Mouse (Mus musculus): ENCODE data around the gene Panx2. TPM values are rescaled to one million over a fixed set of nuclear protein-coding genes. Genes with fewer than 3 reads are reported as not detected.
A peak's percentile ranks its signal among the peaks of the same experiment; 100 is the strongest.

Panx2 gene
- total RNA-seq (2014; rRNA removed; ENCODE audit: low replicate concordance) (0.70 TPM in 1 of 2 replicates, not detected in the other), polyA plus RNA-seq (2015; fragmentation: Nextera tagmentation; extraction: Ambion mirVana) (0.93 and 1.0 TPM in 2 replicates)

DNA sequence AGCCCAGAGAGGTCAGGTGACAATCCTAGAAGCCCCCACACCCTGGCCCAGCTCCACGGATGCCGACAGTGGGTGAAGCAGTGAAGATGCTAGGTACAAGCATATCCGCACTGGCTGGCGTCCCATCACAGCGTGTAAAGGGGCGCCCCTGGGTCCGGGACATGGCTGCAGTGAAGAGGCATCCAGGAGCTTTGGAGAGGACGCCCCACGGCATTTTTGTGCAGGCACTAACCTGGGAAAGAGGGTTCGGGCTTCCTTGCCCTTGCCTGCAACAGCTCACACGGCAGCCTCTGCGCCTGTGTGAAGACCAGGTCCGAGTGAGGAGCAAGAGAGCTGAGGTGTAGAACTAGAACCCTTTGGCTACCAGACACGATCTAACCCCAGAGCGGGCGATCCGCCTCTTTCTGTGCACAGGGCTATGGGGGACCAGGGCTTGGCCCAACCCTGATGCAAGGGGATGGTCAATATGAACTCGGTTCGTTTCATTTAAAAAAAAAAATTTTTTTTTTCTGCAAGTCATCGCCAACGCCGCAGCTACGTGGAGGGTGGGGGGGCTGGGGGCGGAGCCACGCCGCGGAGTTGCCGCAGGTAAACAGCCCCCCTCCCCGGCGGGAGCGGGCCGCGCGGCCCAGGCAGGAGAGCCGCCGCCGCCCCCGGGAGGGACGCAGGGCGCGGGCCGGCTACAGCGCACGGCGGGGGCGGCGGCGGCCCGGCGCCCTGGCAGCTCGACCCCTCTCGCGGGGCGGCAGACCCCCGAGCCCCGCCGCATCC is at the start of gene Panx2:
TSS of gene Panx2 (plus strand) at position 574 of the 771 bp plus-strand sequence.
- H3K36me3 ChIP-seq (replicated peaks; ENCODE audit: control insufficient read depth, insufficient read depth, low read length), result peaks cover 9% of the 10 kb centered on the region
- H3K27ac ChIP-seq (ENCODE audit: low read depth), result no peak within 1 kb of the TSS
- under 1% methylated on average over 56 of the region's 57 CpGs for WGBS
- peak within 1 kb of the TSS; percentile 99 for H3K4me2 ChIP-seq (ENCODE audit: low read depth, low read length)
- DNase-seq (ENCODE audit: low spot score), result no peak
- H3K9me3 ChIP-seq (replicated peaks; ENCODE audit: control insufficient read depth, low read length), result no peaks in the 10 kb centered on the region
- H3K27me3 ChIP-seq (ENCODE audit: control insufficient read depth, insufficient read depth, low read length), result peaks cover 27% of the 10 kb centered on the region
- peak within 1 kb of the TSS; percentile 66 for H3K9ac ChIP-seq (replicated peaks; ENCODE audit: low read depth, low read length)
- 0 out of 2 replicates have a peak, but pooled peaks have one; percentile 18 for ATAC-seq (ENCODE audit: insufficient read depth, low read depth)
- no peak for TF ChIP-seq EP300 (IDR thresholded peaks at IDR 0.05; ENCODE audit: low read depth)
- no peak for TF ChIP-seq CTCF (IDR thresholded peaks at IDR 0.05; ENCODE audit: low read depth)
- H3K4me1 ChIP-seq (ENCODE audit: control insufficient read depth, insufficient read depth), result peaks cover 4% of the 10 kb centered on the region; the same call in 1 of the 2 replicates
- peak within 1 kb of the TSS; percentile 68 for H3K4me3 ChIP-seq (ENCODE audit: low read depth, low read length)

DNA sequence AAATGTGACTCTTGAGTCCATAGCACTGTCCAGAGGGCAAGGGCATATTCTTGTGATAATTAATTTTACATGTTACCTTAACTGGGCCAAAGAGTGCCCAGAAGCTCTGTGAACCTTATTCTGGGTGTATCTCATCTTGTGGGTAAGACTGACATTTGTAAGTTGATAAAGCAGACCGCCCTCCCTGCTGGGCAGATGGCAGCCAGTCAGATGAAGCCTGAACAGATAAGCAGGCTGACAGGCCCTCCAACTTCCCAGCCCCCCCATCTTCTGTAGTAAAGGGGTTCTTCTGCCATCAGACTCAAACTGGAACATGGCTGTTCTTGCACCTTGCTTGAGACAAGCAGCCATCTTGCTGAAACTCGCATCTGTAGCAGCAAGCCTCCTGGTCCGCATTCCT is 42.8 kb upstream of the Panx2 start:
- no peak for ATAC-seq (ENCODE audit: insufficient read depth, low read depth)
- Histone ChIP-seq H3K4me1 (ENCODE audit: control insufficient read depth, insufficient read depth) (peaks cover 9% of the 10 kb centered on the region), H3K27me3 (ENCODE audit: control insufficient read depth, insufficient read depth, low read length) (no peaks in the 10 kb centered on the region), H3K9me3 (replicated peaks; ENCODE audit: control insufficient read depth, low read length) (no peaks in the 10 kb centered on the region), H3K4me2 (ENCODE audit: low read depth, low read length) (no peak overlapping the region), H3K36me3 (replicated peaks; ENCODE audit: control insufficient read depth, insufficient read depth, low read length) (no peaks in the 10 kb centered on the region), H3K9ac (replicated peaks; ENCODE audit: low read depth, low read length) (no peak overlapping the region), H3K27ac (ENCODE audit: low read depth) (no peak overlapping the region), H3K4me3 (ENCODE audit: low read depth, low read length) (no peak overlapping the region)
- DNase-seq (ENCODE audit: low spot score), result no peak
- 72% methylated on average over 3 of the region's 3 CpGs for WGBS
- no peak for TF ChIP-seq EP300 (IDR thresholded peaks at IDR 0.05; ENCODE audit: low read depth)
- no peak for TF ChIP-seq CTCF (IDR thresholded peaks at IDR 0.05; ENCODE audit: low read depth)

DNA sequence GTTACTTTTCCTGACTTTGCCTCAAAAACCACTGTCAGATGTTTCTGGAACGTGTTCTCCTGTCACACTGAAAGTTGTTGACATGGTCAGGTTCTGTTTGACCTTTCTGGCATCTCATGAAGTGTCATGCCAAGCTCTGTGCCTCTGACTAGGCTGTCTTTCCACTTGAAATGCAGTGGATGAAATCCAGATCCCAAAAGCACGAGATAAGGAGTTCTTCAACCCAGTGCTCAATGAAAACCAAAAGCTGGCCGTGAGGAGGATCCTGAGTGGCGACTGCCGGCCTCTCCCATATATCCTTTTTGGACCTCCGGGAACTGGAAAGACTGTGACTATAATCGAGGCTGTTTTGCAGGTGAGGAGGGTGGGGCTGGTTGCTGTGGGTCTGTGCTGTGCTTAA is 39.4 kb upstream of the Panx2 start:
- Histone ChIP-seq H3K36me3 (replicated peaks; ENCODE audit: control insufficient read depth, insufficient read depth, low read length) (peaks cover 21% of the 10 kb centered on the region), H3K27ac (ENCODE audit: low read depth) (peak overlapping the region; percentile 90), H3K9ac (replicated peaks; ENCODE audit: low read depth, low read length) (peak overlapping the region; percentile 45), H3K27me3 (ENCODE audit: control insufficient read depth, insufficient read depth, low read length) (no peaks in the 10 kb centered on the region), H3K4me3 (ENCODE audit: low read depth, low read length) (peak overlapping the region; percentile 36), H3K9me3 (replicated peaks; ENCODE audit: control insufficient read depth, low read length) (no peaks in the 10 kb centered on the region), H3K4me1 (ENCODE audit: control insufficient read depth, insufficient read depth) (peaks cover 18% of the 10 kb centered on the region), H3K4me2 (ENCODE audit: low read depth, low read length) (peak overlapping the region; percentile 61)
- 7% methylated on average over 7 of the region's 7 CpGs for WGBS
- no peak for TF ChIP-seq CTCF (IDR thresholded peaks at IDR 0.05; ENCODE audit: low read depth)
- TF ChIP-seq EP300 (IDR thresholded peaks at IDR 0.05; ENCODE audit: low read depth), result peak; percentile 97
- peak; percentile 86 for DNase-seq (ENCODE audit: low spot score)
- peak; percentile 94 for ATAC-seq (ENCODE audit: insufficient read depth, low read depth)

GRCm38 (mm10) chr15:89020492-89020891 is 39.0 kb upstream of the Panx2 start:
- Histone ChIP-seq H3K9me3 (replicated peaks; ENCODE audit: control insufficient read depth, low read length) (no peaks in the 10 kb centered on the region), H3K36me3 (replicated peaks; ENCODE audit: control insufficient read depth, insufficient read depth, low read length) (peaks cover 25% of the 10 kb centered on the region), H3K4me1 (ENCODE audit: control insufficient read depth, insufficient read depth) (peaks cover 18% of the 10 kb centered on the region), H3K27me3 (ENCODE audit: control insufficient read depth, insufficient read depth, low read length) (no peaks in the 10 kb centered on the region), H3K9ac (replicated peaks; ENCODE audit: low read depth, low read length) (peak overlapping the region; percentile 45), H3K4me2 (ENCODE audit: low read depth, low read length) (peak overlapping the region; percentile 61), H3K27ac (ENCODE audit: low read depth) (peak overlapping the region; percentile 90), H3K4me3 (ENCODE audit: low read depth, low read length) (peak overlapping the region; percentile 36)
- WGBS, result 30% methylated on average over 7 of the region's 7 CpGs
- peak; percentile 69 for ATAC-seq (ENCODE audit: insufficient read depth, low read depth)
- DNase-seq (ENCODE audit: low spot score), result peak; percentile 18
- TF ChIP-seq CTCF (IDR thresholded peaks at IDR 0.05; ENCODE audit: low read depth), result no peak
- TF ChIP-seq EP300 (IDR thresholded peaks at IDR 0.05; ENCODE audit: low read depth), result no peak

- Histone ChIP-seq H3K27me3 (ENCODE audit: control insufficient read depth, insufficient read depth, low read length) (no peaks in the 10 kb centered on the region), H3K4me1 (ENCODE audit: control insufficient read depth, insufficient read depth) (no peaks in the 10 kb centered on the region), H3K36me3 (replicated peaks; ENCODE audit: control insufficient read depth, insufficient read depth, low read length) (peaks cover 10% of the 10 kb centered on the region), H3K4me3 (ENCODE audit: low read depth, low read length) (no peak overlapping the region), H3K27ac (ENCODE audit: low read depth) (no peak overlapping the region), H3K4me2 (ENCODE audit: low read depth, low read length) (no peak overlapping the region), H3K9ac (replicated peaks; ENCODE audit: low read depth, low read length) (no peak overlapping the region), H3K9me3 (replicated peaks; ENCODE audit: control insufficient read depth, low read length) (peaks cover 7% of the 10 kb centered on the region; the same call in 1 of the 2 replicates)
- ATAC-seq (ENCODE audit: insufficient read depth, low read depth), result no peak
- TF ChIP-seq CTCF (IDR thresholded peaks at IDR 0.05; ENCODE audit: low read depth), result no peak
- no peak for TF ChIP-seq EP300 (IDR thresholded peaks at IDR 0.05; ENCODE audit: low read depth)
- DNase-seq (ENCODE audit: low spot score), result no peak
- 80% methylated on average over 5 of the region's 5 CpGs for WGBS
Measured at GRCm38 (mm10) chr15:89044381-89044780, 15.2 kb upstream of the Panx2 start.
